Mouse (Mus musculus) right cerebral cortex, postnatal 36 days (tissue): Measurements from ENCODE around the gene Serinc3.
"Not testable (repeated sequence)": the region's sequence is repeated elsewhere in the genome, so short reads cannot be mapped to it uniquely, and the experiment has no call there.

Experiments used
- DNase-seq, 2 experiments: peaks; one replicate each; pipeline ENCODE4 v3.0.0; 2022; ENCODE audit warnings: low spot score in 2 of 2, mixed read lengths in 1 of 2

The Serinc3 gene

GRCm38 (mm10) chr2:163644575-163645385, at the start of gene Serinc3:
TSS of gene Serinc3 (minus strand) at chr2:163645131.
- DNase-seq = peak; percentile 95

DNA sequence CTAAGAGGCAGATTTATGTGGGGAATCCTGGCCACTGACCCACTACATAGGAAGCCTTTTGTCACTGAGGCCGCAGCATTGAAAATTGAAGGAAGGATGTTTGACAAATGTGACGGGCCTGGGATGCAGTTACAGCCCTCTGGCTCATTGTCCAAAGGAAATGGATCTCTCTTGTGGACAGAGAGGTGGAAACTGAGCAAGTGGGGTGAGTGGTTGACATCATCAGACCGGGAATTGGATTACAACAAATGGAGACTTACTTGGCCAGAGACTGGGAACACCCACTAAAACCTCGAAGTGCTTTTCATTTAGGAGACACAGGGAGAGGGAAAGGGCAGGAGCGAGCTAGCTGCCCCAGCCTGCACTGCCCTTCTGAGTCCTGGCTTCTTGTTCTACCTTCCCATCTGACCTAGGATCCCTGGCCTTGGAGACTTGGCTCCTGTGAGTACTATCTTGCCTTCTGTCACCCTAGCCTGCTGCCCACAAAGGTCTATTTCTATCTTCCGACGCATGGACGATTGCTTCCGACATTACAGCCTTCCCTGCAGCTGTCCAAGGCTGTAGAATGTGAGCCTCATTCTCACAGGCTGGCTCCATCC, 48.9 kb upstream of the Serinc3 start:
- DNase-seq = no peak

DNA sequence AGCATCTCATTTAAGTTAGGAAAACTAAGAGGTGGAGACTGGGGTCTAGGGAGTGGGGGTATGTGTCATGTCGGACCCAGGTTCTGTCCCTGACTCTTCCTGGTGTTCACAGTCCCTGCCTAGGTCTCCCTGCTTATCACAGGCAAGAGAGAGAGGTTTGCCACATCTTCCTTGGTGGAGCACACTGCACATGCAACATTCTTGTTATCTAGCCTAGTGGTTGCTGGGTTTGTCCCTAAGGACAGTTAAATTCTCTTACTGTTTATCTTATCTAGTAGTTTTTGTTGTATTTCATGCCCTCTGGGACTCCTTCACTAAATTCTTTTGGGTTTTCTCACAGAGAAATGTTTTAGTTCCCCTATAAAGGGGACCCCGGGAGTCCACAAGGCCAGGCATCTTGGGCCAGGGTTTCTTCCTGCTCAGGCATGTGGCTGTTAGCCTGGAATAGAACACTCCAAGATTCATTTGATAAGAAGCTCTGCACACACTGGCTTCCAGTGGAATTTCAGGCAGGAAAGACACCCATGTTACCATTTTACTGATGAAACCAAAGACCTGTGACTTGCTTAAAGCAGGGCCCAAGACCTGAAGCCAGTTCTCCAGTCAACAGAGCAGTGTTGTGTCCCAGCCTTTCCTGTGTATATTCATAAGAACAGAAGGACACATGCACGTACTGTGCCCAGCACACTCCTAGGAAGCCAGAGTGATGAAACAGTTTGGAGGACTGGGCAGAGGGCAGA, 48.1 kb upstream of the Serinc3 start:
- no peak for DNase-seq

DNA sequence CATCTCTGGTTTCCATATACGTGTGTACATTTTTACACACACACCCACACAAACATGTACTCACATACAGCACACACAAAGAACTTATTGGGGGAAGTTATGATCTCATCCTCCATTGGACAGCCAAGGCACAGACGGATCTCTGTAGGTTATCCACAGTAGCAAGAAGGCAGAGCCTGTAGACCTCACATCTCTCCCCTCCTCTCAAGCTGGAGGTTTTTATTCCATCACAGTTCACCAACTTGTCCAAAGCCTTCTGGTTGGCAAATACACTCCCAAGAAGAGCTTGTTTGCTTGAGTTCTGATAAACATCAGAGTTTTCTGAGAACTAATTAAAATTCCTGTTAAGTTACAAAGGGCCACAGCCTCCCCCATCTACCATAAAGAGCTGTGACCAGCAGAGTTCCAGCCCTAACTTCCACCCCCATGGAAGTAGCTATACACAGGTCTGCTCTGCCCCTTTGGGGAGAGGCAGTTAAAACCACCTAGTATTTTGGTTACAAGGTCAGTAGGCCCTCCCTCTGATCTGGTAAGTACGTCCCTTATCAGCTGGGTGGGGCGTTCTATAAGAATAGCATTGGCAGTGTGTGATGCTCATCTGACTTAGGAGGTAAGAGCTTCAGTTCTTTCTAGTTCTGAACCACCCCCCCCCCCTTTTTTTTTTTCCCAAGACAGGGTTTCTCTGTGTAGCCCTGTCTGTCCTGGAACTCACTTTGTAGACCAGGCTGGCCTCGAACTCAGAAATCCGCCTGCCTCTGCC, 47.1 kb upstream of the Serinc3 start:
- DNase-seq = no peak

DNA sequence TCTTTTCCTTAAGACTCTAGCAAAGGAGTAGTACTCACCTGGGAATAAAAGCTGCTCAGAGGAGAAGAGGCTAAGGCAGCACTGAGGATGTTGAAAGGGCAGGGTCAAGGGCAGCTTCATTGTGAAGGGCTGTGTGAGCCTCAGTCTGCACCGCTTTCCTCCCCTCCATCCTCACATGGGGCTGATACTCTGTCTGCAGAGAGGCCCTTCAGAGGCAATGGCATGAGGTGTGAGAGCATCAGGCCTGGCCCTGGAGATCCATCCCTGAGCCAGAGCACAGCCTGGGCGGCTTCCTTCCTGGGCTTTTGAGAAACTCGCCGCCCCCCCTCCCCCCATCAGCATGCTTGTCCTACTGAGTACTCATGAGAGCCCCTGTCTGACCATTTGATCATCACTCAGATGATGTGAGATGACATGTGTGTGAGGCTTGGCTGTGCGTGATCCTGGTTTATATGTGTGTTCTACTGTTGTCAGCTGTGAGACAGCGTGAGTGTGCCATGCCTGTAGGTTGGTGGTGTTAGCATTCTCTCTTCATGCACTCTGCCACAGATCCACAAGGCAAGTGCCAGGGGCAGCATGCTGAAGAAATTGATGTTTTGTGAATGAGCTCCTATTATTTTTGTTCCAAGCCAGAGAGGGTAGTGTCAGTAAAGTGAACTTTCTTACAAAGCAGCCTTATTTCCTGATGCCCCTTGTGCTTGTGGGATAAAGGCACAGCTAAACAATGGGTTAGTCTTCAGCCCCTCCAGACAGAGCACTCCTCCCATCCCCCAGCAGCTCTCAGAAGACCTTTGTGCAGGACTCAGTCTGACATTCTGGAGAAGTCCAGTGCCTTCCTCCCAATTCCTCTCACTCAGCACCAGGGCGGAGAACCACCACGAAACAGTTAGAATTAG, 45.7 kb upstream of the Serinc3 start:
- DNase-seq = no peak

- DNase-seq = no peak
Observed at GRCm38 (mm10) chr2:163689771-163690170, 44.8 kb upstream of the Serinc3 start.

GRCm38 (mm10) chr2:163688377-163688776, 43.4 kb upstream of the Serinc3 start:
- not testable (repeated sequence) for DNase-seq

DNA sequence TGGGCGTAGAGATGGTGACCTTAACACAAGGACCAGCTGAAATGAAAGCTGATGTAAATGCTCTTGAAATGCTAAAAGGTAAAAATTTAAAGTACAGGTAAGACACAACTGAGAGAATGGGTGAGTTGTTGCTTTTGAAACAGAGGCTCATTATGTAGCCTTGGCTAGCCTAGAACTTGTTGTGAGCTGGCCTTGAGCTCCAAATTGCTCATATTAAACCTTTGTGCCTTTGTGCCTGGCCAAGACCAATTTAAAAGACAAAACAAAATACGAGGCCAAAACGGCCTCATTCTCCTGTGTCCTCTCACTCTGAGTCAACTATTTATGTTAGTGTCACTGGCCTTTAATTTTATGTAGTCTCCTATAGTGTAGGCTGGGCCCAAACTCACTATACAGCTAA, 42.0 kb upstream of the Serinc3 start:
- no peak for DNase-seq

DNA sequence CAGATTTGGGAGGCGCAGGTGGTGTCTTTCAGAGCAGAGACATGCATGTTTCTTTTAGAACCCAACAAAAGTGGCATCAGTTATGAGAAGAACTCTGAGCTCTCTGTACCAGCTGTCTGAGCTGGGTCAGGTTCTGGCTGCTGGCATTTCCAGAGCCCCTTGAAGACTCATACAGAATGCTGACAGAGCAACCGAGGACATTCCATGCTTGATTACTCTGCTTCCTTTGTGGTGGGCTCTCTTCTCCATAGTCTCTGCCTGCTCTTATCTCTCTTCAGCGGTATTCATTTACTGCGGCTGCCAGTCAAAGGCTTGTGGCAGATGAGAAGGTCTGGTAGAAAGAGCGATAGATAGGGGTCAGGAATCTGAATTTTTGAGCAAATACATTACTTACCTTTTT, 41.3 kb upstream of the Serinc3 start:
- no peak for DNase-seq

- DNase-seq = peak; percentile 67 to 72
Observed at GRCm38 (mm10) chr2:163685761-163686200, 40.9 kb upstream of the Serinc3 start.

GRCm38 (mm10) chr2:163685287-163685686, 40.4 kb upstream of the Serinc3 start:
- DNase-seq = no peak

DNA sequence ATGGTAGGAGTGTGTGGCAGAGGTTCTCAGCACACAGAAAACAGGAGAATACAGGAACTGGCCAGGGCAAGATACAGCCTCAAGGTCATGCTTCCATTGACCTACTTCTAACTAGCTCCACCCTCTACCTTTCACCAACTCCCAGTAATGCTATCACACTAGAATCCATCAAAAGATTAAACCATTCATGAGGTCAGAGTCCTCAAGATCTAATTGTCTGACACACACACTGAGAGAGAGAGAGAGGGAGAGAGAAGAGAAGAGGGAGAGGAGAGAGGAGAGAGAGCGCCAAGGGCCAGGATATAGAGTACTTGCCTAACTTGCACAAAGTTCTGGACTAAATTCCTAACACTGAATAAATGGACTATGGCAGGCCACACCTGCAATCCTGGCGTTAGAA, 37.4 kb upstream of the Serinc3 start:
- DNase-seq = no peak

DNA sequence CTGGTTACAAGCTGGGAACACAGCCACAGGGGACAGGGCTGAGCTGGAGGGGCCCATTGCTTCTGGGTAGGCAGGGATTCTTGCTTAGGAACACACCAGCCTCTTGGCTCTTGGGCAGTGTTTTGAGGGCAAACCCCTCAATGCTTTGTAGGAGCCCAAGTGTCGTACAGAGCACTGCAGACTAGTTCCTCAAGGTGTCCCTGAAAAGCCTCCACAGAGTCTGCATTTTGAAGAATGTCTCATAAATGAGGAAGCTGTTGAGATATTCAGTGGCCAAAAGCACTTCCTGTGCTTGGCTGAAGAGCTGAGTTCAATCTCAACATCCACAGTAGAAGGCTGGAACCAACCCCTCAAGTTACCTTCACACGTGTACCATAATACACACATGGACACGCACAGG, 31.8 kb upstream of the Serinc3 start:
- DNase-seq = no peak

DNA sequence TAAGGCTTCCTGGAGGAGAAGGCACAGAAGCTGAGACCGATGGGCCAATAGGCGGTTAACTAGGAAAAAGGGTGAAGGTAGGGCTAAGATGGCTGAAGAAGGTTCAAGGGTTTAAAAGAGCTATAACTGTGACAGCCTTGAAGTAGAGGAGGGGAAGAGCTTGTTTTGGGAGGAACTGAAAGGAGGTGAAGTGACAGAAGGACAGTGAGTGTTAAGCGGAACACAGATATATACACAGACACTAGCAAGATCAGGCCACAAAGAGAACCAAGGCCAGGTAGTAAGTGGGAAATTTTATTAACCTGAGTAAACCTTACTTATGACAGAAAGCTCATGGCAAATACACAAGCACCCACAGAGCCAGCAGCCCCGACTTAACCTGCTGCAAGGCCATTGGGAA, 31.4 kb upstream of the Serinc3 start:
- no peak for DNase-seq

GRCm38 (mm10) chr2:163675662-163676061, 30.7 kb upstream of the Serinc3 start:
- DNase-seq = peak in 1 of 2 experiments; percentile 37

DNA sequence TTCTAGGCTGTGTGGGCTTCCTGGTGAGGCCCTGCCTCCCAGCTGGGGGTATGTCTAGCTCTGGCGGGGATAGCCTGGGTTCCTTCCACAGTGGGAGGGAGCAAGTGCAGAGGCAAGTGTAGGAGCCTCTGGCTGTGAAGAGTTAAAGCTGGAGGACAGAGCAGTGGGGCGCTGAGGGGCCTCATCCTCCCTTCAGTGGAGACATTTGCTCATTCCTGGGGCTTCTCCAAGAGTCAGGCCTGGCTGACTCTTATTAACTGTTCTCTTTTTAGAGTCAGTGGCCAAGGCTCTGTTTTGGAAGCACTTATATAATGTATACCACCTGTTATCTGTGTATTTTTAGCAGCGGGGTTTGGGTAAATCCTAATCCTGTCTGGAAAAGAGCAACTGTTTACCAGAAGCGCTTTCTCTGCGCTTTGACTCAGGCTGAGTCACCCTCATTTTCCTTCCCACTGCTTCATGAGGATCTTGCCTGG, 30.3 kb upstream of the Serinc3 start:
- DNase-seq = peak; percentile 43 to 44

- no peak for DNase-seq
Observed at GRCm38 (mm10) chr2:163674397-163674796, 29.5 kb upstream of the Serinc3 start.

DNA sequence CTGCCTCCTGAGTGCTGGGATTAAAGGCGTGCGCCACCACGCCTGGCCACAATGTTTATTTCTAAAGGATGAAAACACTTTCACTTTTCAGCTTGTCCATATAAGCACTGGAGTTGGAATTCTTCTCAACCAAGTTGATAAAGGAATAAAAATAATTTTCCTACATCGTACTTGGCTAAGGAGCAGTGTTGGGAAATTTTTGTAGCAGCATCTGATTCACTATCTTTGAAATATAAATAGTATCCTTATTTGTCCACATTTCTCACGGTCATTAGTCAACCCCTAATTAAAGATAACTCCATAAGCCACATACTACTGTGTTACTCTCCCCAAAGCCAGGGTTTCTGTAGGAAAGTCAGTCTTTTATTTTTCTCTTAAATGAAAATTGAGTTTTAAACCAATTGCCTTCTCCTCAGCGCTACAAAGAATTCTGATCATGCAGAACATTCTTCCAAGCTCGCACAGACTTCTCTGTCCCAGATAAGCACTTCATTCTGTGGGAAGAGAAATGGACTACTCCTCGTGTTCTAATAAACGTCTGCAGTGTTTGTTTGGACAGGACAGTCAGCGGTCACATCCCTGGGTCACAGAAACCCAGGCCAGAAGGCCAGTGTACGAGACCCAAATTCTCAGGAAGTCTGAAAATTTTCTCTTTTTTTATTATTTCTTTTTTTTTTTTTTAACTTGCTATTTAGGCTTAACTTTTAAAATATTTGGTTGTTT, 26.1 kb upstream of the Serinc3 start:
- no peak for DNase-seq

GRCm38 (mm10) chr2:163667045-163667444, 22.1 kb upstream of the Serinc3 start:
- no peak for DNase-seq

DNA sequence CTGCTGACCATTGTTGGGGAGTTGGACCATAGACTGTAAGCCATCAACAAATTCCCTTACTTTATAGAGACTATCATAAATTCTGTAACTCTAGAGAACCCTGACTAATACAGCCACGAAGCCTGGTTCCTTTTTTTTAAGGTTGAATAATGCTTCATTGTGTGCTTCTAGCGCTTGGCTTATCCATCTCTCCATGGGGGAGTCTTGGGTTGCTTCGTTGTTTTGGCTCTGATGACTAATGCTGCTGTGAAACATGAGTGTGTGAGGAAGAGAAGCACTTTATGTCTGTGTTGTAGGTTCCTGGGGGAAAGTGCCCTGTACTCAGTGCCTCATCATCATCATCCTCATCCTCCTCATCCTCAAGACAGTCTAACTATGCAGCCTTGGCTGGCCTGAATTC, 19.0 kb upstream of the Serinc3 start:
- DNase-seq = no peak
